Mouse (Mus musculus) ES-Bruce4 (cell line): ENCODE results near the gene Wdr45. TPM values are rescaled to one million over a fixed set of nuclear protein-coding genes. Genes with fewer than 3 reads are reported as not detected.

Source experiments
- H3K27ac ChIP-seq: 2 replicates; pipeline ENCODE4 v1.5.1; 2012; ENCODE audit warnings: low read length, inconsistent platforms; ENCODE audit not compliant: insufficient read depth
- H3K27me3 ChIP-seq: 2 replicates; pipeline ENCODE4 v1.6.1; 2012; ENCODE audit warnings: mild to moderate bottlenecking, low read length, inconsistent platforms; ENCODE audit not compliant: control insufficient read depth, poor library complexity, insufficient read depth, severe bottlenecking
- H3K36me3 ChIP-seq: 2 replicates; pipeline ENCODE4 v1.6.1; 2012; ENCODE audit warnings: inconsistent platforms, mild to moderate bottlenecking, low read length, moderate library complexity; ENCODE audit not compliant: control insufficient read depth, poor library complexity, insufficient read depth, severe bottlenecking
- H3K4me1 ChIP-seq: one replicate; pipeline ENCODE4 v1.8.1; 2011; ENCODE audit warnings: low read length; ENCODE audit not compliant: control insufficient read depth, insufficient read depth
- H3K4me3 ChIP-seq: 2 replicates; pipeline ENCODE4 v1.5.1; 2011; ENCODE audit warnings: low read depth, mild to moderate bottlenecking, low read length
- H3K9ac ChIP-seq: 2 replicates; pipeline ENCODE4 v1.6.1; 2012; ENCODE audit warnings: low read depth, mild to moderate bottlenecking, inconsistent platforms; ENCODE audit not compliant: poor library complexity, severe bottlenecking
- H3K9me3 ChIP-seq: replicated peaks from 2 replicates; pipeline ENCODE4 v1.6.1; 2012; ENCODE audit warnings: mild to moderate bottlenecking, low read length, inconsistent platforms; ENCODE audit not compliant: control insufficient read depth, poor library complexity, insufficient read depth, severe bottlenecking
- CTCF ChIP-seq: IDR thresholded peaks from one replicate; pipeline ENCODE4 v1.8.1; 2011; ENCODE audit warnings: low read depth, low read length
- EP300 ChIP-seq: IDR thresholded peaks from 2 replicates; pipeline ENCODE4 v1.6.1; 2011; ENCODE audit warnings: low read depth, low read length; ENCODE audit not compliant: insufficient read depth
- POLR2A ChIP-seq: IDR thresholded peaks from one replicate; pipeline ENCODE4 v1.8.1; 2011; ENCODE audit warnings: low read length; ENCODE audit not compliant: insufficient read depth
- polyA plus RNA-seq: library from polyadenylated mRNA; stranded (reverse); fragments of >200 nt; gene quantifications from 2 replicates; pipeline ENCODE4 v1.2.4, GENCODE M21; 2011; ENCODE audit warnings: low read depth; ENCODE audit not compliant: missing spikeins, insufficient read depth, insufficient read length

The Wdr45 gene
- polyA plus RNA-seq, 1 experiment: 56.8 TPM

- Histone ChIP-seq H3K9ac (peak overlapping the region; percentile 85), H3K27me3 (no peaks in the 10 kb centered on the region), H3K27ac (peak overlapping the region; percentile 98), H3K9me3 (no peaks in the 10 kb centered on the region), H3K4me3 (peak overlapping the region; percentile 100), H3K4me1 (peaks cover under 1% of the 10 kb centered on the region), H3K36me3 (no peaks in the 10 kb centered on the region; the same call in 1 of the 2 replicates)
- TF ChIP-seq EP300: no peak
- no peak for TF ChIP-seq CTCF
- no peak for TF ChIP-seq POLR2A
Observed at GRCm38 (mm10) chrX:7722691-7723090, 8.6 kb downstream of the Wdr45 start.

- H3K9ac ChIP-seq: no peak overlapping the region
- peaks cover 2% of the 10 kb centered on the region for H3K4me1 ChIP-seq
- H3K27ac ChIP-seq: peak overlapping the region; percentile 98; the same call in 1 of the 2 replicates
- H3K27me3 ChIP-seq: no peaks in the 10 kb centered on the region
- TF ChIP-seq POLR2A (no peak), EP300 (no peak), CTCF (no peak)
- H3K4me3 ChIP-seq: no peak overlapping the region
- H3K9me3 ChIP-seq: no peaks in the 10 kb centered on the region
- H3K36me3 ChIP-seq: no peaks in the 10 kb centered on the region; the same call in 1 of the 2 replicates
Observed at GRCm38 (mm10) chrX:7724135-7724534, 10.0 kb downstream of the Wdr45 start.

GRCm38 (mm10) chrX:7725841-7726240 is 11.7 kb downstream of the Wdr45 start:
- no peak overlapping the region for H3K9ac ChIP-seq
- H3K4me1 ChIP-seq: peaks cover 2% of the 10 kb centered on the region
- H3K27ac ChIP-seq: no peak overlapping the region; the same call in 1 of the 2 replicates
- H3K9me3 ChIP-seq: no peaks in the 10 kb centered on the region
- H3K27me3 ChIP-seq: no peaks in the 10 kb centered on the region
- no peaks in the 10 kb centered on the region; the same call in 1 of the 2 replicates for H3K36me3 ChIP-seq
- 0 out of 2 replicates have a peak overlapping the region, but pooled peaks have one; percentile 25 for H3K4me3 ChIP-seq
- no peak for TF ChIP-seq EP300
- no peak for TF ChIP-seq POLR2A
- no peak for TF ChIP-seq CTCF

GRCm38 (mm10) chrX:7727176-7727575 is 13.0 kb downstream of the Wdr45 start:
- Histone ChIP-seq H3K9me3 (no peaks in the 10 kb centered on the region), H3K4me3 (no peak overlapping the region), H3K9ac (no peak overlapping the region), H3K4me1 (peaks cover 2% of the 10 kb centered on the region), H3K36me3 (no peaks in the 10 kb centered on the region; the same call in 1 of the 2 replicates), H3K27me3 (no peaks in the 10 kb centered on the region), H3K27ac (peak overlapping the region; percentile 20; the same call in 1 of the 2 replicates)
- no peak for TF ChIP-seq EP300
- no peak for TF ChIP-seq CTCF
- no peak for TF ChIP-seq POLR2A

GRCm38 (mm10) chrX:7728215-7728921 is 14.2 kb downstream of the Wdr45 start, which contains the start of gene Praf2:
Gene Praf2 (plus strand): TSS chrX:7728439.
- no peaks in the 10 kb centered on the region for H3K9me3 ChIP-seq
- H3K36me3 ChIP-seq: no peaks in the 10 kb centered on the region; the same call in 1 of the 2 replicates
- H3K27ac ChIP-seq: peak within 1 kb of the TSS; percentile 89
- H3K4me3 ChIP-seq: peak within 1 kb of the TSS; percentile 92
- H3K4me1 ChIP-seq: peaks cover 2% of the 10 kb centered on the region
- peak within 1 kb of the TSS; percentile 62 for H3K9ac ChIP-seq
- TF ChIP-seq POLR2A (no peak), EP300 (no peak), CTCF (no peak)
- H3K27me3 ChIP-seq: no peaks in the 10 kb centered on the region

GRCm38 (mm10) chrX:7728922-7729265 is 14.8 kb downstream of the Wdr45 start:
- Histone ChIP-seq H3K4me3 (peak overlapping the region; percentile 92), H3K9ac (peak overlapping the region; percentile 62), H3K9me3 (no peaks in the 10 kb centered on the region), H3K27me3 (no peaks in the 10 kb centered on the region), H3K36me3 (no peaks in the 10 kb centered on the region; the same call in 1 of the 2 replicates), H3K4me1 (peaks cover 2% of the 10 kb centered on the region), H3K27ac (peak overlapping the region; percentile 59; the same call in 1 of the 2 replicates)
- no peak for TF ChIP-seq EP300
- TF ChIP-seq CTCF: no peak
- no peak for TF ChIP-seq POLR2A
